Mouse (Mus musculus) liver, embryonic 14.5 days (tissue): ENCODE measurements around the gene Hyal3.

Source experiments
- CTCF ChIP-seq: IDR thresholded peaks from 2 replicates; pipeline ENCODE4 v1.5.1; 2016; ENCODE audit warnings: antibody characterized with exemption, low read depth, control low read depth
- EP300 ChIP-seq: IDR thresholded peaks from 2 replicates; pipeline ENCODE4 v1.6.1; 2016; ENCODE audit warnings: antibody characterized with exemption, low read depth

DNA sequence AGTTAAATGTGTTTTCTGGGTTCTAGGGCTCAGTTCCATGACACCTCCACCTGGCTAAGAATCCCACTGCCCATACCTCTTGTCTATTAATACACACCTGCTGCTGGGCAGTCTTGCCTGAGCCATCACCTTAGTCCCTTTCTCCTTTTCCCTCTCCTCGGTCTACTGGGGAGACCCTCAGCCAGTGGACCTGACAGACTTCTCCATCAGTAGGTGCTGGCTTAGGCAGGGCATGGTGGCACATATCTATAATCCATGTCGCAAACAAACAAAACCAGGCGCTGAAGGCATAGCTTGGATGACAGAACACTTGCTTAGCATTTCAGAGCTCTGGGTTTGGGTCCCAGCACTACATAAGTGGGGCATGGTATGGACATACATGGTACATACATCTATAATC is 41.9 kb upstream of the Hyal3 start:
- no peak for TF ChIP-seq EP300
- no peak for TF ChIP-seq CTCF
